Mouse (Mus musculus): ENCODE measurements at regions not wholly inside any gene's neighbourhood (a gene's known extent, or its start where the extent isn't known, plus 50 kb on each side); places are given as distances from the start of the nearest gene placed in this dataset.

DNA sequence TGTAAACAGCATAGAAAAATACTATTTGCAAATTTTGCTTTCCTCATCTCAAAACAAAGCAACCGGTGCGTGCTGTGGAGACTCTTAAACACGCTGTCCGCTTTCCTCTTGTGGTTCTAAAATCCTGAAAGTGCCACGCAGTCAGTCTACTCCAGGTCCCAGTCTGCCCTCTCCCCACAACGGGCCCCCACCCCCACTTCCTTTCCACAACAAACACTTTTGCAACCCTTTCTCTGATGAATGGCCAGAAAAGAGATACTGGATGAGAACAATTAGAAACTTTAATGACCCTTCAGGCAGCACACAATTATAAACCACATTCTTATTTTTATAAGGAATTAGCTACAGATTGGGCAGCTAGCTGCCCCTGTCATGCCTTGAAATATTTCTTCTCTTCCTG lies 111.1 kb upstream of the Ubash3b start:
- ATAC-seq (ENCODE audit: insufficient number of reproducible peaks, low FRiP score, low TSS enrichment): no peak

DNA sequence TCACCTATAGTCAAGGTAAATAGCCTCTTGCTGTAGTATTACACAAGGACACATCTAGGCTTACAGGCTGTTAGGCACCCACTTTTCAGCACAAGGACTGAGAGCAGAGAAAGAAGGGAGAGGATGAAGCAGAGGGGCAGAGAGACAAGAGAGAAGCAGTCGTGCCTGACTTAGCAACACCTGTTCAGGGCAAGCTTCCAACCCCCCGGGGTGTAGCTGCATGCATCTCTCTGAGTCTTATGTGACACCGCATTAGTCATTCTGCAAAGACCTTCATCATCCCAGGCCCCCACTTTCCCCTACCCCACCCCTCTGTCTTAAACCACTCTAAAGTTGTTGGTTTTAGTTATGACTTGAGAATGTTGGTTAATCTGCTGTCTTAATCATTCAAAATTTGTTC lies 106.6 kb upstream of the Ubash3b start:
- ATAC-seq (ENCODE audit: insufficient number of reproducible peaks, low FRiP score, low TSS enrichment): no peak

DNA sequence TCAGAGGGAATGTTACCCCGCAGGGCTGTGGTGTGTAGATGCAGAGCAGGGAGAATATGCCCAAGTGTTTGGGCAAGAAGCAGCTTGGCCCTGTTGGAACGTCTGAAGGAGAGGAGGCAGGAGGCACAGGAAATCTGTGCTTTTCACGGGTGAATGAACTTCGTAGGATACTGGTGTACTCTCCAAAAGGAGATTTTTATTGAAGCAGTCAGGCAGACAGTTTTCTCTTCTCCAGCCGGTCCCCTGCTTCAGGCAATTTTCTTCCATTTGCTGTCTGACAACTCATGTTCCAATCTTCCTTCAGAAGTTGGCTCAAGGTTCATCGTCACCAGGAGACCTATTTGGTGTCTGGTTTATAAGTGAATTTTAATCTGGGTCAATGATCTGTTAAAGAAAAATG lies 103.0 kb upstream of the Ubash3b start:
- peak; percentile 52; the same call in 1 of the 2 replicates for ATAC-seq (ENCODE audit: insufficient number of reproducible peaks, low FRiP score, low TSS enrichment)

DNA sequence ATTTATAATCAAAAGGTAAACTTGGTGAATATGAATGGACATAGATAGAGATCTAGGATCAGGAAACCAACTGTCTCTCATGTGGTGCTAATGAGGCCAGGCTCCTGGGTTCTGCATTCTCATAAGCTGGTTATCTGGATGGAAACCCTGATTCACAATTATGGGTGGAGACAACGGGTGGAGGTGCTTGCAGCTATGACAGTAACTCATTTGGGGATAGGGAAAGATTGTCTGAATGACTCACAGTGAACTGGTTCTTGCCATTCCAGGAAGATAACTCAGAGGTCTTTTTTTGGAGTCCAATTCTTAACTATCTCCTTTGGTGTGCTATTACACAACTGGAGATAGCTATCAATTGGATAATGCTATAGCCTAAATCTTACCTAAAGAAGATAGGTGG lies 95.7 kb upstream of the Ubash3b start:
- no peak for ATAC-seq (ENCODE audit: insufficient number of reproducible peaks, low FRiP score, low TSS enrichment)

DNA sequence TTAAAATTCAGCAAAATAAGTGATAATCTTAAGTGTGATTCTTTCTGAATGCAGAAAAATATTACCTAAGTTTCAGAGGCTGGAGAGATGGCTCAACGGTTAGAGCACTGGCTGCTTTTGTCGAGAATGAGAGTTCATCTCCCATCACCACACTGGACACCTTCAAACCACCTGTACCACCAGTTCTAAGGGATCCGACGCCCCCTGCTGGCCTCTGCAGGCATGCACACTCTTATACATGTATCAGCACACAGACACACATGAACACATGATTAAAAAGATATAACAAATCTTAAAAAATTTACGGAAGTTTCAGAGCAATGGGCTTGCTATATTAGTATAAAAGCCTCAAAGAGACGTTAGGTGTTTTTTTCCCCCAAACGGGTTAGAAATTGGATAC lies 80.9 kb upstream of the Ubash3b start:
- ATAC-seq (ENCODE audit: insufficient number of reproducible peaks, low FRiP score, low TSS enrichment): no peak

DNA sequence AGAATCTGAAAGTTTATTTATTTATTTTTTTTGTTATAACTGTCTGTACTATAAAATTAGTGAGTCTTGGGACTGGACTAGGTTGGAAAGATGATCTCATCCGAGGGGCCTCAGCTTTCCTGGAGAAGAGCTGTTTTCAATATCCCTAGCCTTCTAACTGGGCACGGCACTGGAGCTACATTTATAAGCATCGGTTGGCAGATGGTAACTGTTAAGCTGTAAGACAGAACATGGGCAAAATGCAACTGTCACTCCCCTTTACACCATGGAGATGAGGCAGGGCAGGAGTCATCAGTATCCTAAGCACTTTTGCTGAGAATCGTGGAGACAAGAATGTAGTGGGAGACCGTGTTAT lies 77.6 kb upstream of the Ubash3b start:
- ATAC-seq (ENCODE audit: insufficient number of reproducible peaks, low FRiP score, low TSS enrichment): no peak

DNA sequence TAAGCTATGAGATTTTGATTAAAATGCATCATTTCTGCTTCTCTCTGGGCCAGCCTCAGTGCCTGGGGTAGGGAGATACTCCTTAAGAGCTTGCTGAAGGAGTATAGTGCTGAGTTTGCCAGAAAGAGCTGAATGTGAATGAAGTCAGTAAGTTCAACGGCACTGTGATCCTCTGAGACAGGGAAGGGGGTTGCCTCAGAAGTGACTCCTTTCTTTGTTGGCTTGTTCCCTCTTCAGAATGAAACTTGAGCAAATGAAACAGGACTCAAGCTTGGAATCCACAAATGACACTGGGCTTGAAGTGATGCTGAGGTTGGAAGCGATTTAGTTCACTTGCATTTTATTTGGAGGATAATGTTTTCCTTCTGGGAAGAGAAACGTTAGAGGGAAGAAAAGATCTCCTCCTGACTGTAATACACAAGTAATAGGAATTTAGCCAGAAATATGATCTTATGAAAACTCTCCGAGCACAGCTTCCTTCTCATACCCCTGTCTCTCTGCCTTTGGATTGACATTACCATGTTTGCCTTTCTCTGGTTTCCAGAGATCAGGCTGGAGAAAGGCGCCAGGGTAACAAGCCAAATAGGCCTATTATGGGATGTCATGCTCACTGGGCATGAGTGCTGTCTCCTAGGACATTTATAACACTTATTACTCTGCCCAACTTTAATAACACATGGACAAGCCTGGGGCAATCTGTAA lies 77.0 kb upstream of the Ubash3b start:
- no peak for ATAC-seq (ENCODE audit: insufficient number of reproducible peaks, low FRiP score, low TSS enrichment)

DNA sequence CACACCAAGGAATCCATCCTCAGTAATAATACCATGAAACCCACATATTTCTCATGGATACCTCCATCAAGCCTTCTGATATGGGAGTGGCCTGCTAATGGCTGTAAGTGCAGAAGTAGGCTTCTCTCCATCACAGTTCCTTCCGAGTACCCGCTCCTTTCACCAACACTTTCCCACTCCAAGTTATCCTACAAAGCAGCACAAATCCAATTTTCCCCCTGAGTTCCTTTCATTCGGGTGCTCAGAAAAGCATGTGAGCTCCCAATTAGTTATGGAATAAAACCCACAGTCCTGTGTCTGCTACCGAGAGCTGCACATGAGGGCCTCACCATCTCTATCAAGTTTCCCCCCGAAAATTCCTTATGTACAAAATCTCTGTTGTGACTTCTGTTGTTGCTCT lies 75.8 kb upstream of the Ubash3b start:
- no peak for ATAC-seq (ENCODE audit: insufficient number of reproducible peaks, low FRiP score, low TSS enrichment)

DNA sequence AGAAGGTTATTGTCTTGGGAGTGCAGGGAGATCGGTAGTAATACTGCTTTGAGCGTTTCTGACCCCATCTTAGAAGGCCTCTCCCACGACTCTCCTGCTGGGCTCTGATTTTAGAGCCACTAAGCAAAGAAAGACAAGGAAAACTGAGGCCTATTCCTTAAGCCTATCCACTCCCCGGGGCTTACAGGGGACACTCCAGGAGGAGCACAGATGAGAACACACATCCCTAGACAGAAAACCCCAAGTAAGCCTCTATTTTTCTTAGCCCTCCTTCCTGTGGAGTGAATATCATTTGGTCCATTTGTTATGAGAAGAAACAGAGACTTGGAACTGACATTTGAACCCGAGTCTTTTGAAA lies 67.7 kb upstream of the Ubash3b start:
- ATAC-seq (ENCODE audit: insufficient number of reproducible peaks, low FRiP score, low TSS enrichment): no peak

DNA sequence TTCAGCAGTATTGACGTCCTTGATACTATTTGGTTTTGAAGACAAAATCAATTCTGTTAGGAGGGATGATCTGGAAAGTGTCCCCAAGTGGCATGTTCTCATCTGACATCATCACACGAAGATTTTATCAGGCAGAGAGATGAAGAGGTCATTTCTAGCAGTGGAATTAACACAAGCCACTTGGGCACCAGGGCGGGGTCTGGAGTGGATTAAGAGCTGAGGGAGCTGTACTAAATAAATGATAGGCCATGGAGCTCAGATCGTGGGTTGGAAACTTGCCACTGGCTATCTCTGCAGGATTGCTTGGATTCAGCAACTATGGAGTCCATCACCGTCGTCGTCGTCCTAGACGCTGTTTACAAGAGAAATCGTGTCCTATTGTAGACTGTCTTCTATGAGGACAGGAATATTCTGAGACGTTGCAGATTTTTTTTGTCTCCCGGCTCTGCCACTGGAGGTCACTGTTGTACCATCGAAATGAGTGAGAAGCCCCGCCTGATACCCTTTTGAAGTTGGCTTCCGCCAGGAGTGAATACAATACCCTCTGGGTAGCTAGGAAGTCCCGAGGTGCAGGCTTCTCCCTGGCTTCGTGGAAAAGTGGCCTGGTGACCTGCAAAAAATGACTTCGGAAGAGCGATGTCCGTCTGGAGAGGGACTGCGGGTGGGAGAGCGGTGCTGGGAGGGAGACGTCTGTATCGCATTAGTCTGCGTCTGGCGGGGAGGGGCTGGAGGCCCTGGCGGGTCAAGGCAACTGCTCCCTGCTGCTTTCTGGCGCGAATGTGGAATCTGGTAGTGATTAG lies 67.1 kb upstream of the Ubash3b start:
- peak; percentile 36; the same call in 1 of the 2 replicates for ATAC-seq (ENCODE audit: insufficient number of reproducible peaks, low FRiP score, low TSS enrichment)

DNA sequence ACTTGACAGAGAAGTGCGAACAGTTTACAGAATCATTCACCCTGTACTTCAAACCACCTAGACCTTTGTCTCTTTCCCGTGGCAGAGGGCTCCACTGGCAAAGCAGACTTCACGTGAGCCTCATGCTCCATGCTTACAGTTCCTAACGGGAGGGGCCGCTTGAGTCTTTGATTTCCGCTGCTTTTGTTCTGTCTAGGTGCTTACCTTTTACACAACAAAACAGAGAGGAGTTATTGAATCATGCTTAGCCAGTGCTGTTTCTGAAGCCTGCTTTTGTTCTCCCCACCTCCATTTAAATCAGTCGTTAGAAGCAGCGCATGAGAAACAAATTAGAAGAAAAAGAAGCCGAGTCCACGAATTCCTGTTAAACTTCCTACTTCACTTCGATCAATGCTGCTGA lies 61.9 kb upstream of the Ubash3b start:
- no peak for ATAC-seq (ENCODE audit: insufficient number of reproducible peaks, low FRiP score, low TSS enrichment)

DNA sequence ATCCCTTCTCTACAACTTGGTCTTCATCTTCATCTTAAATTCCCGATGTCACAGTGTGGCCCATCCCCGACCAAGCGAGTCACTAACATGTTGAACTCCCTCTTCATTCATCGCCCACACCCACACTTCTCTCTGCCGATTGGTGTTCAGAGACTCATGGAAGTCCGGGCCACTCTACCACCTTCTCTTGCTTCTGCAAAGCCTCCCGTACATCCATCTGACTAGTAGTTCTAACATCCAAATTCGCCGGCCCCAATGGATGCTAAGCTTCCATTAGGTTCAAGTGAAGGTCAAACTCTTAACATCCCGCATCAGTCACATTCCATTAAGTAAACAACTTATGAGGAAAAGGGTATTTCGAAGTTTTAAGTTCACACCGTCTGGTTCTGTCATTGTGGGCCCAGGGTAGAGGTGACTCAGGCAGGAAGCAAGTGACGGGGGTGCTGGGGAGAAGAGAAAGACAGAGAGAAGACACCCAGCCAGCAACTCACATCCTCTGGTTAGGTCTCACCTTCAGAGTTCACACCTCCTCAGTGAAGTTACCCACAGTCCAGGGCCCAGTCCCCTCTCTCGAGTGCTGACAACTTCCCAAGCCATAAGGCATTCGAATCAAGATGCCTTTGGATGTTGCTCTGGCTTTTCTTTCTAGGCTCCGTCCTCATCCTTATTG lies 61.0 kb upstream of the Ubash3b start:
- no peak for ATAC-seq (ENCODE audit: insufficient number of reproducible peaks, low FRiP score, low TSS enrichment)

DNA sequence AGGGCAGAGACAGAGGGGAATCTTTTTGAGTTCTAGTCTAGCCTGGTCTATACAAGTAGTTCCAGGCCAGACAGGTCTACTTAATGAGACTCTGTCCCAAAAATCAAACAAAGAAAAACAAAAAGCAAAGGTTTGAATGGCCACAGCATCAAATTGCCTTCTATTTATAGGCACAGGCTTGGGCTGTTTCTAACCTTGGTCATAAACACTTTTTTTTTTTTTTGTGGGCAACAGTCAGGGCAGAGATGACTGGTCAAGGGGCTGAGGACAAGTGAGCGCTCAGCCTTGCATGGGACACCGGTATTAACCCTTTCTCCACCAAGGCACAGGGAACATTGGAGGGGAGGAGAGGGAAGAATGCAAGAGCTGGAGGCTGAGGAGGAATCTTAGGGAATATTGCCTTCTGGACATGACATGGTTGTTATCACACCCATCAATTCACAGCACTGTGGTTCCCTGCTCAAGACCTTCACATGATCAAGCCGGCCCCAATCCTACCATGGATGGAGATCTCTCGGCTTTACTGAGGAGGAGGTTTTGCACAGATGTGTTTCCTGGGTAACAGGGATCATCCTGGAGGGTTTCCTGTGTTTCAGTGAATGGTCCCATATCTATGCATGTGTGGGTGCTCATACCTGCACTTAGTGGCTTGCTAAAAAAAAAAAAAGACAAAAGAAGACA lies 59.8 kb upstream of the Ubash3b start:
- no peak for ATAC-seq (ENCODE audit: insufficient number of reproducible peaks, low FRiP score, low TSS enrichment)

DNA sequence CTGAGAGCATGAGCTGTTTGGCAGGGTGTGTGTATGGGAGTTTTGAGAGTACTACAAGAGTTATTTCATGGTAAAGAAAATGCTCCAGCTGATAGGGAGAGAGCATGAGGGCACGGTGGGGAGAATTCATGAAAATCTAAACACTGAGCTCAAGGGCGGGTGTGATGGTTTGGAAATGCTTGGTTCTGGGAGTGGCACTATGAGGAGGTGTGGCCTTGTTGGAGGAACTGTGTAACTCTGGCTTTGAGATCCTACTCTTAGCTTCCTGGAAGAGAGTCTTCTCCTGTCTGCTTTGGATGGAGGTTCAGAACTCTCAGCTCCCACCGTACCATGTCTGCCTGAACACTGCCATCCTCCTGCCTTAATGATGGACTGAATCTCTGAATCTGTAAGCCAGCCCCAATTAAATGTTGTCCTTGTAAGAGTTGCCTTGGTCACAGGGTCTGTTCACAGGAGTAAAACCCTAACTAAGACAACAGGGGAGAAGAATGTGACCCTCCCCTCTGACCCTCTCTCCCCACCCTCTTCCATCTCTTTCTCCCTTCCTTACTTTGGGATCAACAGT lies 58.7 kb upstream of the Ubash3b start:
- no peak for ATAC-seq (ENCODE audit: insufficient number of reproducible peaks, low FRiP score, low TSS enrichment)

DNA sequence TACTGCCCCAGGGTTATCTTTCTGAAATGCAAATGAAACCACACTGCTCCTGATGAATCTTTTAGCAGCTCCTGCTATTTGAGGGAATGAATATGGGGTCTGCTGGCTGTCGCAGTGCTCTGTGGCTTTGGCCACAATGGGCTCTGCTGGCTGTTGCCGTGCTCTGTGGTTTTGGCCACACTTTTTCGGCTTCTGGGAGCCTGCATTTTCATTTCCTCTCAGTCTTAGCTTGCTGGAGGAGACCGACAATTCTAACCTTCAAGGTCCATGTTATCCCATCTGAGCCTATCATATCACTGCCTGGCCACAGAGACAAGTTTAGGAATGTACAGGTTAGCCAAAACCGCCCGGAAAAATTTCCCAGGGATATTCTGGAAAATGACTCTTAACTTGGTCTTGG lies 57.2 kb upstream of the Ubash3b start:
- ATAC-seq (ENCODE audit: insufficient number of reproducible peaks, low FRiP score, low TSS enrichment): no peak

DNA sequence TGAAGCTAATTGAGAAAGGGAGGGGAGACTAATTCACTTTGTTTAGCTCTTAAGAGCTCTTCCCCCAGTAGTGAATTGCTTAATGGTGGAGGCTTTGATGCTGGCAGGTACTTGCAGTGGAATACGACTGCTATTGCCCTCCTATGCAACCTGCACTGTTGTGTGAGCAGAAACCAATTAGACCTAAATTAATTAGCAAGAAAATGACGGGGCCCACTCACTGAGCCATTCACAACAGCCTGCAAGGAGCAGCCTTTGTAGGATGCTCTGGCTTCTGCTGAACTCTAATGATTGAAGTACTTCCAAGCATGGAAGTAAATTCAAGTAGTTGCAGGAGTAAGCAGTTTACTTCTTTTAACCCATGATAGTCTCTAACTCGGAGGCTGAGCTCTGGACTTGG lies 54.8 kb upstream of the Ubash3b start:
- no peak for ATAC-seq (ENCODE audit: insufficient number of reproducible peaks, low FRiP score, low TSS enrichment)

DNA sequence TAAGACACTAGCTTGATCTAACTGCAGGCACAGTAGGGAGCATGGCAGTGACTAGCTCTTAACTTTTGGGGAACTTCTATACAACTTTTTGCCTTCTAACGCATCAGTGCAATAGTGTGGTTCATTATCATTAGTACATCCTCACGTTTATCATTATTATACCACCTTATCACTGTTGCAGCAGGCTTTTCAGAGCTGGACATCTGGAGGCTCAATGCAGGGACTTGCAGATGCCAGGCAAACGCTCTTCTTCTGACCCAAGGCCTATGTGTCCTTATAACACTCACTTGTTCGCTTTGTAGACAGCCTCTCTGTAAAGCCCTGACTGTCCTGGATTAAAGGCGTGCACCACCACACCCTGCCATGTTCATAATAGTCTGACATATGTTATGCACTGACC lies 53.5 kb upstream of the Ubash3b start:
- ATAC-seq (ENCODE audit: insufficient number of reproducible peaks, low FRiP score, low TSS enrichment): no peak

DNA sequence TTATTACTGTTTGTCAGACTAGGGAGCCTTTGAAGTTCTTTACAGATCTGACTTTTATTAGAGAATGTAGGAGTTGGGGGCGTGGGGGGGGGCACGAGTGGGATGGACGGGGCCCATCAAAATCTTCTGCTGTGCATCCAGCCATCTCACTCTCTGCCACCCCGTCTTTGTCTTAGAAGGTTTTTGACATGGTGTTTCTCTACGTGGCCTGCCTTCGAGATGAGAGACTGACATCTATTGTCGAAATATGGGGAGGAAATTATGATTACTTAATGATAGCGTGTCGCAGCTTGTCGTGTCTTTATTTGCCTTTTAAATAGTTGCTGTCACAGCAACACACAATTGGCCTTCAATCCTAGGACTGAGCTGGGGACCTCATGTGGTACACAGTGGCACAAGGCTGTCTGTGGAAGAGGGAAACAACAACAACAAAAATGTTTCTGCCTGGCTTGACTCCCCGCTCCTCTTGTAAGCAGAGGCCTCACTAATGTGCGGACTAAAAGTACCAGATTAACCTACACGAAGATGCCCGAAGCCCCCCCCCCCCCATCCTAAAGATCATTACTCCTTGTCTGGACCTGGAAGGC lies 51.5 kb upstream of the Ubash3b start:
- ATAC-seq (ENCODE audit: insufficient number of reproducible peaks, low FRiP score, low TSS enrichment): no peak

DNA sequence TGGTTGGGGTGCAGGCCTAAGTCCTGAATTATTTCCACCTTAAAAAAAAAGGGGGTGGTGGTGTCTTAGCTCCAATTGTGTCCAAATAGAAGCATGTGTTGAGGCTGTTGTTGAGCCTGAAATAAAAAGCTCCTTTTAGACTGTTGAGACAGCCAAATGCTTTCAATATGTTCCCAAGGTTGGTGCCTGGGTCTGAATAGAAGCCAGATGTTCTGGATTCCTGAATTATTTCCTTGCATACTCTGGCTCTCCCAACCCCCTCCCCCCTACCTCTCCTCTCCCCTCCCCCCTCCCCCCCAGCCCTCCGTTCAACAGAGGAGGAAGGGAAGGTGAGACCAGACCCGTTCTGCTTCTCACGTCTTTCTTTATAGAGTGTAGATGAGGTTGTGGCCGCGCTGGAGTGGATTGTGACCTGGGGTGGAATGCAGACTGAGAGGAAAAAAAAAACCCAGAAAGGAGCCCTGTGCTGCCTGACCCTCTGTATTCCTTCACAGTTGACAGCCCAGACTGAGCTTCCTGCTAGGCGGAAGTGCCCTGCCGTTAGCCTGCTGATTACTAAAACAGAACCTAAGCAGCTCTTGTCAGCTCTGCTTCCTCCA lies 50.9 kb upstream of the Ubash3b start:
- ATAC-seq (ENCODE audit: insufficient number of reproducible peaks, low FRiP score, low TSS enrichment): no peak

DNA sequence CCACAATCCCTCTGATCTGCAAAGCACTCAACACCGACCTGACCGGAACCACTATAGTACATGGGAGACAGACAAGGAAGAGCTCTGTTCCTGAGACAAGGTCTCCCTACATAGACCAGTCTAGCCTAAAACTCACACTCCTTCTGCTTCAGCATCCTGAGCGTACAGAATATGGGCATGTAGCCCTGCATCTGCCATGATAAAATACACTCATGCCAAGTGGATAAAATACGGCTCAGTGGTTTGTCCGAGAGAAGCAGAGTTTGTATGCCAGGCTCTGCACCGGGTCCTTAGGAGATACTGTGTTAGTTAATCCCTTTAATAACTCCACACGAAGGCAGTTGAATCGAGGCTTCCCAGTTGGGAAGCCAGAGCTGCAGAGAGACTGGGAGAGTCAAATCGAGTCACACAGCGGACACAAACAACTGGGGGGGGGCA lies 50.4 kb upstream of the Ubash3b start:
- no peak for ATAC-seq (ENCODE audit: insufficient number of reproducible peaks, low FRiP score, low TSS enrichment)

Measured in cerebellum, adult (tissue).